Mouse (Mus musculus) kidney, adult 2 months (tissue): Measurements from ENCODE around the gene Pdcd1lg2. TPM values are rescaled to one million over a fixed set of nuclear protein-coding genes. Genes with fewer than 3 reads are reported as not detected.
A peak's percentile ranks its signal among the peaks of the same experiment; 100 is the strongest.

Experiments used
- DNase-seq: peaks from one replicate; pipeline ENCODE4 v3.0.0; 2021
- H3K27ac ChIP-seq: fragments of 200-500 bp; 2 replicates; pipeline ENCODE4 v1.5.1; 2012; ENCODE audit warnings: low read depth, low read length, control low read depth, inconsistent platforms; ENCODE audit not compliant: insufficient read depth
- H3K27me3 ChIP-seq: fragments of 200-500 bp; replicated peaks from 2 replicates; pipeline ENCODE4 v1.6.1; 2012; ENCODE audit warnings: mild to moderate bottlenecking, moderate library complexity, low read length, inconsistent platforms; ENCODE audit not compliant: control insufficient read depth, insufficient read depth
- H3K36me3 ChIP-seq: fragments of 200-500 bp; 2 replicates; pipeline ENCODE4 v1.6.1; 2012; ENCODE audit warnings: mild to moderate bottlenecking, moderate library complexity, low read length, inconsistent platforms; ENCODE audit not compliant: control insufficient read depth, insufficient read depth
- H3K4me1 ChIP-seq: fragments of 200-500 bp; 2 replicates; pipeline ENCODE4 v1.6.1; 2011; ENCODE audit warnings: low read length; ENCODE audit not compliant: control insufficient read depth, insufficient read depth
- H3K4me3 ChIP-seq: fragments of 200-500 bp; 2 replicates; pipeline ENCODE4 v1.5.1; 2011; ENCODE audit warnings: mild to moderate bottlenecking, low read depth, low read length, control low read depth; ENCODE audit not compliant: insufficient read depth
- CTCF ChIP-seq: fragments of 200-500 bp; conservative IDR thresholded peaks from 2 replicates; pipeline ENCODE4 v1.5.1; 2011; ENCODE audit warnings: low read depth, mild to moderate bottlenecking, control low read depth, low read length, moderate library complexity, mixed read lengths; ENCODE audit not compliant: insufficient read depth, insufficient read length
- POLR2A ChIP-seq: fragments of 200-500 bp; IDR thresholded peaks from one replicate; pipeline ENCODE4 v1.6.1; 2011; ENCODE audit warnings: low read depth, low read length, control low read depth
- WGBS: fragments of 180-500 bp; shearing (Covaris S2); methylation state at CpG from one replicate; pipeline ENCODE4 v1.1.7; 2018; 5-methylcytosine and 5-hydroxymethylcytosine counted together
- polyA plus RNA-seq: library from polyadenylated mRNA; depleted of rRNA; stranded (reverse); fragments of >200 nt; gene quantifications from 2 replicates; pipeline ENCODE4 v1.2.3, GENCODE M21; 2012

Gene Pdcd1lg2
- polyA plus RNA-seq, 1 experiment: 0.17 TPM

GRCm38 (mm10) chr19:29366969-29367622 is 43.6 kb upstream of the Pdcd1lg2 start, which contains the start of the genes Plgrkt and Cd274:
TSS of gene Plgrkt (minus strand) at chr19:29367390.
TSS of gene Cd274 (plus strand) at chr19:29367455.
- 0 out of 2 replicates have a peak, but pooled peaks cover 5% of the 10 kb centered on the region for H3K4me1 ChIP-seq
- TF ChIP-seq CTCF: no peak
- TF ChIP-seq POLR2A: no peak
- peak; percentile 92 for DNase-seq
- peak within 1 kb of the TSS; percentile 66 for H3K4me3 ChIP-seq
- WGBS: under 1% methylated on average over 26 of the region's 26 CpGs
- H3K27me3 ChIP-seq: no peaks in the 10 kb centered on the region
- peak within 1 kb of the TSS; percentile 75 for H3K27ac ChIP-seq
- no peaks in the 10 kb centered on the region for H3K36me3 ChIP-seq

- no peak overlapping the region for H3K27ac ChIP-seq
- H3K4me3 ChIP-seq: no peak overlapping the region
- H3K27me3 ChIP-seq: no peaks in the 10 kb centered on the region
- 0 out of 2 replicates have a peak, but pooled peaks cover 2% of the 10 kb centered on the region for H3K4me1 ChIP-seq
- no peak for DNase-seq
- TF ChIP-seq POLR2A: no peak
- TF ChIP-seq CTCF: no peak
- H3K36me3 ChIP-seq: no peaks in the 10 kb centered on the region
- WGBS: 93% methylated on average over 2 of the region's 2 CpGs
Observed at GRCm38 (mm10) chr19:29368041-29368440, 42.7 kb upstream of the Pdcd1lg2 start.

GRCm38 (mm10) chr19:29368671-29369309 is 41.9 kb upstream of the Pdcd1lg2 start:
- DNase-seq: no peak
- Histone ChIP-seq H3K27me3 (no peaks in the 10 kb centered on the region), H3K27ac (no peak overlapping the region), H3K4me3 (no peak overlapping the region), H3K36me3 (no peaks in the 10 kb centered on the region), H3K4me1 (0 out of 2 replicates have a peak, but pooled peaks cover 2% of the 10 kb centered on the region)
- WGBS: 78% methylated on average over 3 of the region's 3 CpGs
- TF ChIP-seq CTCF (no peak), POLR2A (no peak)

- Histone ChIP-seq H3K4me1 (0 out of 2 replicates have a peak, but pooled peaks cover 2% of the 10 kb centered on the region), H3K27me3 (no peaks in the 10 kb centered on the region), H3K27ac (no peak overlapping the region), H3K4me3 (no peak overlapping the region), H3K36me3 (no peaks in the 10 kb centered on the region)
- TF ChIP-seq POLR2A (no peak), CTCF (no peak)
- WGBS: 77% methylated on average over 12 of the region's 12 CpGs
- DNase-seq: no peak
Observed at GRCm38 (mm10) chr19:29370112-29370511, 40.6 kb upstream of the Pdcd1lg2 start.

GRCm38 (mm10) chr19:29370545-29371283 is 40.0 kb upstream of the Pdcd1lg2 start:
- 92% methylated on average over 7 of the region's 7 CpGs for WGBS
- no peaks in the 10 kb centered on the region for H3K27me3 ChIP-seq
- DNase-seq: no peak
- H3K4me1 ChIP-seq: 0 out of 2 replicates have a peak, but pooled peaks cover 2% of the 10 kb centered on the region
- no peaks in the 10 kb centered on the region for H3K36me3 ChIP-seq
- no peak overlapping the region for H3K4me3 ChIP-seq
- no peak for TF ChIP-seq CTCF
- no peak overlapping the region for H3K27ac ChIP-seq

- Histone ChIP-seq H3K4me1 (0 out of 2 replicates have a peak, but pooled peaks cover 2% of the 10 kb centered on the region), H3K36me3 (no peaks in the 10 kb centered on the region), H3K4me3 (peak overlapping the region; percentile 20), H3K27me3 (no peaks in the 10 kb centered on the region), H3K27ac (no peak overlapping the region)
- WGBS: 69% methylated on average over 18 of the region's 18 CpGs
- no peak for DNase-seq
- TF ChIP-seq CTCF: no peak
- TF ChIP-seq POLR2A: no peak
Observed at GRCm38 (mm10) chr19:29371284-29372081, 39.2 kb upstream of the Pdcd1lg2 start.
